Mouse (Mus musculus) testis, adult 2 months (tissue): ENCODE measurements around the gene Veph1. TPM values are rescaled to one million over a fixed set of nuclear protein-coding genes. Genes with fewer than 3 reads are reported as not detected.

Source experiments
- H3K27ac ChIP-seq: fragments of 200-500 bp; 2 replicates; pipeline ENCODE4 v1.5.1; 2012; ENCODE audit warnings: low read depth, low read length; ENCODE audit not compliant: control insufficient read depth, insufficient read depth
- H3K27me3 ChIP-seq: fragments of 200-500 bp; 2 replicates; pipeline ENCODE4 v1.6.1; 2012; ENCODE audit warnings: mild to moderate bottlenecking, low read length, moderate library complexity; ENCODE audit not compliant: control insufficient read depth, insufficient read depth
- H3K36me3 ChIP-seq: fragments of 200-500 bp; 2 replicates; pipeline ENCODE4 v1.6.1; 2012; ENCODE audit warnings: mild to moderate bottlenecking, low read length; ENCODE audit not compliant: control insufficient read depth, insufficient read depth
- H3K4me1 ChIP-seq: fragments of 200-500 bp; 2 replicates; pipeline ENCODE4 v1.6.1; 2012; ENCODE audit warnings: low read length; ENCODE audit not compliant: control insufficient read depth, insufficient read depth
- H3K4me3 ChIP-seq: fragments of 200-500 bp; 2 replicates; pipeline ENCODE4 v1.5.1; 2012; ENCODE audit warnings: low read depth, mild to moderate bottlenecking, low read length, moderate library complexity, mixed read lengths; ENCODE audit not compliant: control insufficient read depth
- CTCF ChIP-seq: fragments of 200-500 bp; IDR thresholded peaks from 2 replicates; pipeline ENCODE4 v1.5.1; 2012; ENCODE audit warnings: low read depth, mild to moderate bottlenecking, inconsistent platforms, low read length, moderate library complexity; ENCODE audit not compliant: control insufficient read depth, insufficient read depth, insufficient replicate concordance
- POLR2A ChIP-seq: fragments of 200-500 bp; IDR thresholded peaks from 2 replicates; pipeline ENCODE4 v1.6.1; 2012; ENCODE audit warnings: low read depth, mild to moderate bottlenecking, inconsistent platforms, low read length, moderate library complexity; ENCODE audit not compliant: control insufficient read depth
- polyA plus RNA-seq: library from polyadenylated mRNA; depleted of rRNA; stranded (reverse); fragments of >200 nt; gene quantifications from 2 replicates; pipeline ENCODE4 v1.2.3, GENCODE M21; 2012

Veph1 gene
- polyA plus RNA-seq, 1 experiment, result 0.19 TPM

DNA sequence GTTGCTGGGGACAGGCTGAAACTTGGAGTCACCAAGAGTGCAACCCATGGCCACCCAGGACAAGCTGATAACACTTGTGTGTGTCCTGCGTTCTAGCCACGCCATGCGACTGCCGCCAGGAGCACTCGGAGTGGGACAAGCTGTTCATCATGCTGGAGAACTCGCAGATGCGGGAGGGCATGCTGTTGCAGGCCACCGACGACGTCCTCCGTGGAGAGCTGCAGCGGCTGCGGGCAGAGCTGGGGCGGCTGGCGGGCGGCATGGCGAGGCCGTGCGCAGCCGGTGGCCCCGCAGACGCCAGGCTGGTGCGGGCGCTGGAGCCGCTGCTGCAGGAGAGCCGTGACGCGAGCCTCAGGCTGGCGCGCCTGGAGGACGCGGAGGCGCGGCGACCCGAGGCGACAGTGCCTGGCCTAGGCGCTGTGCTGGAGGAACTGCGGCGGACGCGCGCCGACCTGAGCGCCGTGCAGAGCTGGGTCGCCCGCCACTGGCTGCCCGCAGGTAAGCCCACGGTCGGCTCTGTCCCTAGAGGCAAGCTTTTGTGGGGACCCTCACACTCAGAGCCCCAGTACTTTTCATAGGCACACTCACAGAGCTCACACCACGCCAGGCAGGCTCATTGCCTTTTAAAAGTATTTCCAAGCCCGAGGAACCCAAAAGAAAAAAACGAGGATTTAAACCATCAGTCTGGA, 75.9 kb downstream of the Veph1 start:
- Histone ChIP-seq H3K27ac (no peak overlapping the region), H3K4me1 (peaks cover 6% of the 10 kb centered on the region; the same call in 1 of the 2 replicates), H3K27me3 (0 out of 2 replicates have a peak, but pooled peaks cover 3% of the 10 kb centered on the region), H3K36me3 (no peaks in the 10 kb centered on the region), H3K4me3 (peak overlapping the region; percentile 59)
- no peak for TF ChIP-seq POLR2A
- no peak for TF ChIP-seq CTCF

DNA sequence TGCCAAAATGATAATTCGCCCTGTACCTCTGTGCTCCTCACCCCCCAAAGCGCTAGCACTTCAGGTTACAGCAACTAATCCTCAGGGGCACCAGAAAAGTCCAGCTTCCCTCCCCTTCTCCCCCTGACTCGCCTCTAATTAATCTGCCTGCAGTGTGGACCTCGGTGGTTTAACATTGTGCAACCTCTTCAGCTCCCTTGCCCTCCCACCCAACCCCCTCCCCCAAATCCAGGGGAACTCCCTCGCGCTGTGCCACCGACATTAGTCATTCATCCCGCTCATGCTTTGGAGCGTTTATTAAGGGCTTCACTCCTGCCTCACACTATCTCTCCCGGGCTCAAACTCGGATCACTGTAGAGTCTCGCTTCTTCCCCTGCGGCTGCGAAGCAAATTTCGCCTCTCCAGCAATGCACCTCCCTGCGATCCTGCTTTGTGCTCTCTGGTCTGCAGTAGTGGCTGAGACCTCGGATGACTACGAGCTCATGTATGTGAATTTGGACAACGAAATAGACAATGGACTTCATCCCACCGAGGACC, 76.9 kb downstream of the Veph1 start, which contains the start of gene Ptx3:
Gene Ptx3, plus strand, starts transcription at position 256 of the 537 bp plus-strand sequence.
- H3K36me3 ChIP-seq, result no peaks in the 10 kb centered on the region
- 0 out of 2 replicates have a peak, but pooled peaks cover 3% of the 10 kb centered on the region for H3K27me3 ChIP-seq
- H3K27ac ChIP-seq, result no peak within 1 kb of the TSS
- H3K4me3 ChIP-seq, result peak within 1 kb of the TSS; percentile 59
- TF ChIP-seq POLR2A (no peak), CTCF (no peak)
- H3K4me1 ChIP-seq, result peaks cover 6% of the 10 kb centered on the region; the same call in 1 of the 2 replicates

GRCm38 (mm10) chr3:66215759-66216158, 80.9 kb downstream of the Veph1 start:
- no peak overlapping the region for H3K4me3 ChIP-seq
- no peaks in the 10 kb centered on the region for H3K36me3 ChIP-seq
- peaks cover 3% of the 10 kb centered on the region; the same call in 1 of the 2 replicates for H3K4me1 ChIP-seq
- no peaks in the 10 kb centered on the region for H3K27me3 ChIP-seq
- no peak overlapping the region for H3K27ac ChIP-seq
- TF ChIP-seq CTCF, result no peak
- no peak for TF ChIP-seq POLR2A

DNA sequence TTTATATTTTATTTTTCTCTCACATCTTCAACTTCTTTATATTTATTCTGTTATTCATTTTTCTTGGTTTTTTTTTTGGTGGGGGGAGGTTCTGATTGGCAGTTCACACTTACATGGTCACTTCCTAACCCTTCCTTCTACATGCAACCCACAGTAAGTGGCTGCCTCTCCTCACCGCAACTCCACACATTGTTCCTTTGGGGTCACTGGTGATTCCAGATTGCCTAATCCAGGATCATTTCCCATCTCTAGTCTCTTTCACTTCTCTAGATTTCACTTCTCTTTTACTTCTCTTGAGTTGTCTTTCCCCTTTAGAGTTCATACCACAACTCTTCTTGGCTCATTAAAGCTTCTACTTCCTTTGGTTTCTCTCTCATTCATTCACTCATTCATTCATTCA, 83.1 kb downstream of the Veph1 start:
- no peaks in the 10 kb centered on the region for H3K27me3 ChIP-seq
- TF ChIP-seq POLR2A, result no peak
- TF ChIP-seq CTCF, result no peak
- H3K4me1 ChIP-seq, result no peaks in the 10 kb centered on the region
- no peak overlapping the region for H3K4me3 ChIP-seq
- H3K36me3 ChIP-seq, result no peaks in the 10 kb centered on the region
- no peak overlapping the region for H3K27ac ChIP-seq

DNA sequence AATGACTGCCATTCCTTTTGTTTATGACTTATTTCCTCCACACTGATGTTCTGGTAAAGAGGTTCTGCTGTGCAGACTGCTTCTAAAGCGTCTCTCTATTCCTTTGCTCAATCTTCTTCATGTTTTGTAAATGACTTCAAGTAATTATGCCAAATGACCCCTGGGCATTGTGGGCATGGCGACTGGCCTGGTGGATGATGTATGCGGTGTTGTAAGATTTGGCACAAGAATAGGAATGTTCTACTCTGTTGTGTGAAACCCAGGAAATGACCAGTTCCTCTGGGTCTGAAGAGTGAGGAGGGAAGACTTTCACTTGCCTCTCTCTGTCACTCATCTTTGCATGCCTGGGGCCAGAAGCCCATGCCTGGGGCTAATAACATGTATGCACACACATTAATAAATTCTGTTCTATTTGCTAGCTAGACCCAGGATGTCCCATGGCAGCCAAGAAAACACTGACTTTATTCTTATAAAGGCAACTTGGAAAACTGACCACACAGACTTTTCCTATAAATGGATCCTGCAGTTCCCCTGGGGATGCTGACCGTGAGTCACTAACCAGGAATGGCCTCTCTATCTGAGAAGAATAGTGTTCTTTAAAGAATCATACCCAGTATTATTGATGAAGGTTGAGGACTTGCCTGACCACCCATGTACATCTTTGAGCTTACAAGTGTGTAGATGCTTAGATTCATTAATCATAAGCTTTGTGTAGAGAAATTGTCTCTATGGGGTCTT, 87.6 kb downstream of the Veph1 start:
- Histone ChIP-seq H3K27me3 (no peaks in the 10 kb centered on the region), H3K4me3 (no peak overlapping the region), H3K4me1 (no peaks in the 10 kb centered on the region), H3K27ac (no peak overlapping the region), H3K36me3 (no peaks in the 10 kb centered on the region)
- TF ChIP-seq CTCF, result no peak

- no peak overlapping the region for H3K27ac ChIP-seq
- TF ChIP-seq POLR2A (no peak), CTCF (no peak)
- H3K36me3 ChIP-seq, result no peaks in the 10 kb centered on the region
- no peak overlapping the region for H3K4me3 ChIP-seq
- H3K27me3 ChIP-seq, result no peaks in the 10 kb centered on the region
- no peaks in the 10 kb centered on the region for H3K4me1 ChIP-seq
These were observed 102.6 kb downstream of the Veph1 start for GRCm38 (mm10) chr3:66193910-66194562.

DNA sequence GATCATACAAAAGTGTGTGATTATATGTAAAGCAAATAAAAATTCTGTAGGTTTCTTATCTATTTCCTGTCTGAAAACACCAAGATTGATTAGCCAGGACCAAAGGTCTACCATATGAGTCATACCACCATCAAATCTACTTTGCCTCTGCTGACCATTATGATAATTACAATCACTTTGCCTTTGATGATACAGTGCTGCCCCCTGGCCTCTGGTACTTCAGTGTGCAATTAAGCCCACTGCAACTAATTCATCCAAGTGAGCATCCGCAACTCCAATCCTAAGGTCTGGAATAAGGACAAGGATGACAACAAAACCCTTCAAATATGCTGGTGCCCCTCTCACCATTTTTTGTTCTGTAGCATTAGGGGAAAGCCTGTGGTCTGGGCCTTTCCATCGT, 117.0 kb downstream of the Veph1 start:
- Histone ChIP-seq H3K36me3 (no peaks in the 10 kb centered on the region), H3K4me1 (no peaks in the 10 kb centered on the region), H3K27me3 (no peaks in the 10 kb centered on the region), H3K27ac (no peak overlapping the region), H3K4me3 (no peak overlapping the region)
- TF ChIP-seq CTCF (no peak), POLR2A (no peak)
